In the genomic region with DNA sequence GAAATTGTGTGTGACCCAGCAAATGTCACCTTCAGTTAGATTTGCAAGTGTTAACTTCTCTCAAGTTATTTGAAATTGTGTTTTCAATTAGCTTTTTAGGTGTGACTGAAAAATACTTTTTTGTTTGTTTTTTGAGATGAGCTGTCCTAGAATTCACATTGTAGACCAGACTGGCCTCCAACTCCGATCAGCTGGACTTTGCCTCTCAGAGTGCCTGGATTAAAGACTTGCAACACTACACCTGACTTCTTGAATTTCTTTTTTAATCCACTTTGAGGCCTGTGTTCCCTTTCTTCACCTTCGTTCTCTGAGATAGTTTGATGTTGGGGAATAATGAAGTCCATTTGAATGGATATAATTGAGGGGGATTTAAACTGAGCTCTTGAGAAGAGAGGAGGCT, we compare ENCODE assay signal across 14 mouse cellular contexts. TPM values are rescaled to one million over a fixed set of nuclear protein-coding genes. Genes with fewer than 3 reads are reported as not detected.
DNase-seq lines count a peak whose midpoint lies in the region; ATAC-seq lines count a peak whose summit lies in the region.
"Had no signal": no experiment of that assay in that cellular context is flagged by ENCODE, and none has a peak within 500 bp of the region (broad histone marks: within the 10 kb centered on the region; RNA-seq: fewer than 3 reads in every experiment).

No protein-coding gene starts in this region.

- H3K27ac ChIP-seq in heart, embryonic 15.5 days = no peak overlapping the region
- H3K27ac ChIP-seq in lung, embryonic 15.5 days = no peak overlapping the region
- peak overlapping the region; percentile 17; the same call in 1 of the 2 replicates for H3K27ac ChIP-seq in brown adipose tissue, adult 24 weeks (replicated peaks; ENCODE audit: low read depth, low read length)
- no peak overlapping the region; the same call in 1 of the 2 replicates for H3K27ac ChIP-seq in liver, embryonic 12.5 days

- H3K9me3 ChIP-seq in heart, embryonic 15.5 days (replicated peaks) = no peaks in the 10 kb centered on the region
- no peaks in the 10 kb centered on the region for H3K9me3 ChIP-seq in lung, embryonic 15.5 days
- no peaks in the 10 kb centered on the region for H3K9me3 ChIP-seq in liver, embryonic 12.5 days (replicated peaks)

- 77% methylated on average over 2 of the region's 2 CpGs for WGBS in heart, embryonic 15.5 days
- WGBS in lung, embryonic 15.5 days = 58% methylated on average over 2 of the region's 2 CpGs
- 81% methylated on average over 2 of the region's 2 CpGs for WGBS in liver, embryonic 12.5 days (ENCODE audit: insufficient replicate concordance)

- no peak for ATAC-seq in heart, embryonic 15.5 days (replicated peaks; ENCODE audit: insufficient number of reproducible peaks, insufficient read depth, low FRiP score, low read depth)
- ATAC-seq in lung, embryonic 15.5 days (ENCODE audit: borderline replicate concordance, extremely low read depth, low FRiP score, low TSS enrichment) = no peak
- no peak for ATAC-seq in liver, embryonic 12.5 days

- H3K4me3 ChIP-seq in heart, embryonic 15.5 days = no peak overlapping the region
- H3K4me3 ChIP-seq in lung, embryonic 15.5 days = no peak overlapping the region
- no peak overlapping the region for H3K4me3 ChIP-seq in brown adipose tissue, adult 24 weeks (ENCODE audit: insufficient read depth, low read depth, low read length)
- H3K4me3 ChIP-seq in liver, embryonic 12.5 days = peak overlapping the region; percentile 95; the same call in 1 of the 2 replicates

- 0 out of 2 replicates have a peak, but pooled peaks cover 3% of the 10 kb centered on the region for H3K27me3 ChIP-seq in heart, embryonic 15.5 days
- peaks cover 6% of the 10 kb centered on the region; the same call in 1 of the 2 replicates for H3K27me3 ChIP-seq in lung, embryonic 15.5 days
- H3K27me3 ChIP-seq in liver, embryonic 12.5 days (replicated peaks) = no peaks in the 10 kb centered on the region

- H3K36me3 ChIP-seq in heart, embryonic 15.5 days = no peaks in the 10 kb centered on the region
- H3K36me3 ChIP-seq in lung, embryonic 15.5 days = 0 out of 2 replicates have a peak, but pooled peaks cover 4% of the 10 kb centered on the region
- H3K36me3 ChIP-seq in liver, embryonic 12.5 days = peaks cover 22% of the 10 kb centered on the region

- no peak for DNase-seq in heart, adult 8-10 months (ENCODE audit: low spot score)
- no peak for DNase-seq in lung, postnatal 10 days
- no peak for DNase-seq in urinary bladder, adult 2 months (ENCODE audit: low spot score)
- no peak for DNase-seq in layer of hippocampus, adult 9-11 months
- DNase-seq: cerebellum, adult 9-11 months; heart, postnatal 36 days; kidney, adult 18-20 months; left cerebral cortex, postnatal 4 days; right cerebral cortex, postnatal 4 days had no signal

- no peak overlapping the region for H3K9ac ChIP-seq in heart, embryonic 15.5 days
- H3K9ac ChIP-seq in lung, embryonic 15.5 days = no peak overlapping the region; the same call in 1 of the 2 replicates
- no peak overlapping the region for H3K9ac ChIP-seq in liver, embryonic 12.5 days

- H3K4me1 ChIP-seq in heart, embryonic 15.5 days (replicated peaks) = peaks cover 54% of the 10 kb centered on the region
- H3K4me1 ChIP-seq in lung, embryonic 15.5 days = peaks cover 71% of the 10 kb centered on the region
- peaks cover 36% of the 10 kb centered on the region for H3K4me1 ChIP-seq in brown adipose tissue, adult 24 weeks (ENCODE audit: control insufficient read depth, insufficient read depth, insufficient read length, low read length)
- peaks cover 77% of the 10 kb centered on the region for H3K4me1 ChIP-seq in liver, embryonic 12.5 days

- H3K4me2 ChIP-seq in heart, embryonic 15.5 days = peak overlapping the region; percentile 72; the same call in 1 of the 2 replicates
- H3K4me2 ChIP-seq in lung, embryonic 15.5 days = peak overlapping the region; percentile 66; the same call in 1 of the 2 replicates
- H3K4me2 ChIP-seq in liver, embryonic 12.5 days = peak overlapping the region; percentile 79

RNA-seq across cellular contexts. Expression of a gene that starts 2.9 kb away (rescaled TPM):
- polyA plus RNA-seq in heart, embryonic 15.5 days (2015; fragmentation: Nextera tagmentation; extraction: Ambion mirVana) = 22.0 and 31.1 TPM in 2 replicates
- 10 to 100 TPM; 48.9 to 61.5 (median 52.0) TPM for total RNA-seq in heart, adult 8-10 months (2022)
- polyA plus RNA-seq in lung, embryonic 15.5 days (2015; fragmentation: Nextera tagmentation; extraction: Ambion mirVana) = 53.3 and 55.6 TPM in 2 replicates
- 39.5 and 49.0 TPM in 2 replicates for polyA plus RNA-seq in brown adipose tissue, adult 24 weeks (2012; ENCODE audit: insufficient read depth, insufficient read length, missing spikeins)
- polyA plus RNA-seq in liver, embryonic 12.5 days (2016; fragmentation: Nextera tagmentation; extraction: Ambion mirVana) = 53.4 and 55.7 TPM in 2 replicates
- polyA plus RNA-seq in urinary bladder, adult 2 months (2012; rRNA removed) = 97.4 and 97.7 TPM in 2 replicates

RNA-seq across cellular contexts. Expression of a gene that starts 4.0 kb away (rescaled TPM):
- polyA plus RNA-seq in heart, embryonic 15.5 days (2015; fragmentation: Nextera tagmentation; extraction: Ambion mirVana) = 0.23 and 0.66 TPM in 2 replicates
- total RNA-seq in heart, adult 8-10 months (2022) = under 1 TPM in 2 of 4 experiments, not detected in 2; 0.37 to 0.65 TPM
- polyA plus RNA-seq in lung, embryonic 15.5 days (2015; fragmentation: Nextera tagmentation; extraction: Ambion mirVana) = 0.47 and 0.58 TPM in 2 replicates
- 0.71 and 1.5 TPM in 2 replicates for polyA plus RNA-seq in brown adipose tissue, adult 24 weeks (2012; ENCODE audit: insufficient read depth, insufficient read length, missing spikeins)
- 0.41 and 0.48 TPM in 2 replicates for polyA plus RNA-seq in liver, embryonic 12.5 days (2016; fragmentation: Nextera tagmentation; extraction: Ambion mirVana)
- 2.9 and 3.1 TPM in 2 replicates for polyA plus RNA-seq in urinary bladder, adult 2 months (2012; rRNA removed)

RNA-seq across cellular contexts. Expression of a gene that starts 31.8 kb away (rescaled TPM):
- polyA plus RNA-seq in heart, embryonic 15.5 days (2015; fragmentation: Nextera tagmentation; extraction: Ambion mirVana) = 1.6 and 2.0 TPM in 2 replicates
- 1 to 10 TPM in 2 of 4 experiments, under 1 TPM in 1, not detected in 1; 0.46 to 1.5 (median 1.1) TPM for total RNA-seq in heart, adult 8-10 months (2022)
- polyA plus RNA-seq in lung, embryonic 15.5 days (2015; fragmentation: Nextera tagmentation; extraction: Ambion mirVana) = 2.5 and 3.0 TPM in 2 replicates
- polyA plus RNA-seq in brown adipose tissue, adult 24 weeks (2012; ENCODE audit: insufficient read depth, insufficient read length, missing spikeins) = 2.0 and 2.1 TPM in 2 replicates
- 2.5 and 3.1 TPM in 2 replicates for polyA plus RNA-seq in liver, embryonic 12.5 days (2016; fragmentation: Nextera tagmentation; extraction: Ambion mirVana)
- polyA plus RNA-seq in urinary bladder, adult 2 months (2012; rRNA removed) = 0.34 and 1.1 TPM in 2 replicates
- polyA plus RNA-seq: testis, adult 2 months had no signal
